Mouse (Mus musculus) erythroblast, embryonic 14.5 days (primary cell): ENCODE measurements around the gene Lgr6. TPM values are rescaled to one million over a fixed set of nuclear protein-coding genes. Genes with fewer than 3 reads are reported as not detected.

Source experiments
- H3K27me3 ChIP-seq: 2 replicates; pipeline ENCODE4 v1.6.1; 2012; ENCODE audit warnings: inconsistent platforms; ENCODE audit not compliant: control insufficient read depth
- H3K36me3 ChIP-seq: 2 replicates; pipeline ENCODE4 v1.6.1; 2012; ENCODE audit warnings: mild to moderate bottlenecking, inconsistent platforms; ENCODE audit not compliant: control insufficient read depth
- H3K4me1 ChIP-seq: 2 replicates; pipeline ENCODE4 v1.6.1; 2012; ENCODE audit warnings: inconsistent platforms; ENCODE audit not compliant: control insufficient read depth
- H3K4me3 ChIP-seq: replicated peaks from 2 replicates; pipeline ENCODE3; 2012; ENCODE audit warnings: moderate library complexity, mild to moderate bottlenecking, inconsistent platforms
- H3K9me3 ChIP-seq: 2 replicates; pipeline ENCODE4 v1.6.1; 2012; ENCODE audit warnings: low read length, inconsistent platforms, mixed read lengths; ENCODE audit not compliant: control insufficient read depth
- GATA1 ChIP-seq: IDR thresholded peaks from 2 replicates; pipeline ENCODE4 v1.6.1; 2012; ENCODE audit warnings: low read length, inconsistent platforms, mixed read lengths
- TAL1 ChIP-seq: IDR thresholded peaks from 3 replicates; pipeline ENCODE4 v1.6.1; 2012; ENCODE audit warnings: low read length, inconsistent platforms, mixed read lengths
- polyA plus RNA-seq: library from polyadenylated mRNA; stranded (reverse); fragments of >175 nt; gene quantifications from 2 replicates; pipeline ENCODE4 v1.2.3, GENCODE M21; 2012

Gene Lgr6
- polyA plus RNA-seq, 1 experiment = not detected

DNA sequence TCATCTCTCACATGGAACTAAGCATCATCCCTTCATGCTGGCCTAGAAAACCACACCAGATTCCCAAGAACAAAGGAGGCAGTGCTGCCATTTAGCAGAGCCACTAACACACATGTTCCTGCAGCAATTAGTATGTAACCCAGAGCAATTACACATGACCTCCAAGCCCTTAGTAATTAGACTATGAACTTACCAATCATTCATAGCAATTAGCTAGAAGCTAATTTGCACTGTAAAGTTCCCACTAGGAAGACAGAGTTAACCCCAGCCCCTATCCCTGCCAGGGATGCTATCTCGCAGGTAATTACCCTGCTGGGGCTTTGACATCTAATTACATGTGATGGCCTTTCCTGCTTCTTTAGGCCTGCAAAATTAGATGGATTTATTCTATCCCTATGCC, 78.8 kb downstream of the Lgr6 start:
- no peaks in the 10 kb centered on the region for H3K27me3 ChIP-seq
- no peaks in the 10 kb centered on the region for H3K4me1 ChIP-seq
- peaks cover 5% of the 10 kb centered on the region for H3K9me3 ChIP-seq
- H3K4me3 ChIP-seq = no peak overlapping the region
- H3K36me3 ChIP-seq = no peaks in the 10 kb centered on the region
- TF ChIP-seq TAL1 = no peak
- TF ChIP-seq GATA1 = no peak

DNA sequence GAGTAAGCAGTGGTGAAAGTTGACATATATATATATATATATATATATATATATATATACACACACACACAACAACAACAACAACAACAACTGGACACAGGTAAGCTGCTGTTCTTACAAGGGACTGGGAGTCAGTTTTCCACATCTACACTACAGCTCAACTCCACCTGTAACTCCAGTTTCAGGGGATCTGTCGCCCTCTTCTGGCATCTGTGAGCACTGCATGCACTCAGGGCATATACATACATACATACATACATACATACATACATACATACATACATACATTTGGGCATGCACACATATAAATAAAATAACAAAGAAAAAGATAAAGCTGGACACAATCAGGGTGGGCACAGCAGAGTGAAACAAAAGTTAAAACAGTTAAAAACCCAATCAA, 81.5 kb downstream of the Lgr6 start:
- Histone ChIP-seq H3K9me3 (peaks cover 5% of the 10 kb centered on the region), H3K36me3 (no peaks in the 10 kb centered on the region), H3K4me3 (no peak overlapping the region), H3K27me3 (peaks cover 4% of the 10 kb centered on the region), H3K4me1 (no peaks in the 10 kb centered on the region)
- TF ChIP-seq TAL1 = no peak
- TF ChIP-seq GATA1 = no peak

GRCm38 (mm10) chr1:135021936-135022335, 83.1 kb downstream of the Lgr6 start:
- no peak overlapping the region for H3K4me3 ChIP-seq
- peaks cover 5% of the 10 kb centered on the region for H3K9me3 ChIP-seq
- peaks cover 4% of the 10 kb centered on the region for H3K27me3 ChIP-seq
- no peaks in the 10 kb centered on the region for H3K36me3 ChIP-seq
- H3K4me1 ChIP-seq = no peaks in the 10 kb centered on the region
- TF ChIP-seq TAL1 (no peak), GATA1 (no peak)

DNA sequence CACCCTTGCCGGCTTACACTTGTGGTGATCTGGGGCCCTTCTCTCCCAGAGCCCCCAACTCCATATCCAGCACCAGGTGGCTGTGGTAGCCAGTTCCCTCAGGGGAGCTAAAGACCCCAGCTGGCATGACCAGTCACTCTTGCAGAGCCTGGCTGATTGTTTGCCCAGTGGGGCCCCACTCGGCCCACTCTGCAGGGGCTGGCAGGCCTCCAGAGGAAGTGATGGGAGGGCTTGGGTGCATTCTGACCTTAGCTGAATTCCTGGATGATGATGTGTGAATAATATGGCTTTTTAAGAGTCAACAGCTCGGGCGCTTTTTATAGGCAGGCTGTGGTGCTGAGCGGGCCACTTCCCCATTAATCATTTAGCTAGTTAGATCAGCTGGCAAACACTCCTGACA, 84.1 kb downstream of the Lgr6 start:
- no peak for TF ChIP-seq TAL1
- TF ChIP-seq GATA1 = no peak
- Histone ChIP-seq H3K36me3 (no peaks in the 10 kb centered on the region), H3K4me1 (no peaks in the 10 kb centered on the region), H3K9me3 (peaks cover 5% of the 10 kb centered on the region), H3K27me3 (peaks cover 4% of the 10 kb centered on the region), H3K4me3 (no peak overlapping the region)

DNA sequence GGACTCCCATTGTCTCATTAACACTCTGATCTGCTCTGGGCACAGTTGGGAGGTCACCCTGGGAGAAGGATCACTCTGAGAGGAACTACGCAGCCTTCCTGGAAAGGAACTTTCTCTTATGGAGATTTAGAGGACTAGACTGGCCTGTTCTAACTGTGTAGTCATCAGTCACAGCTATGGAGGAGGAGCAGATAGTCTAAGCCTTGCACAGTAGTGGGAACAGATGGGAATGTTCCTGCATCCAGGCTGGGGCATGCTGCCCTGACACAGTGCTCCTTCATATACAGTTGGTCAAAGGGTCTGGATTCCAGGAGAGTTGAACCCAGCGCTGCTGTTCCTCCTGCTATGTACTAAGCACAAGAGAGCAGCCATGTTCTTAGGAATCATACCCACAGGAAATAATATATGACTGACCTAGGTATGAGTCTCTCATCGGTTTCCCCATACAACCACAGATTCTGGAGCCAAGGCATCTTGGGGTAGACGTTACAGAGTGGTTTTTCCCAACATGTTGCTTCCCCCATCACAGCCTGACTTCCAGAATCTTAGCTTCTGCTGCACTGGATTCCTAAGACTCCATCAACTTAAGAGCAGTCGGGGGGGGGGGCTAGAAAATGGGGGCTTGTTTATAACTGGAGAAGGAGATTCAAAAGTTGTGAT, 84.7 kb downstream of the Lgr6 start:
- Histone ChIP-seq H3K4me1 (no peaks in the 10 kb centered on the region), H3K9me3 (peaks cover 5% of the 10 kb centered on the region), H3K27me3 (peaks cover 4% of the 10 kb centered on the region), H3K4me3 (no peak overlapping the region), H3K36me3 (no peaks in the 10 kb centered on the region)
- TF ChIP-seq TAL1 (no peak), GATA1 (no peak)

DNA sequence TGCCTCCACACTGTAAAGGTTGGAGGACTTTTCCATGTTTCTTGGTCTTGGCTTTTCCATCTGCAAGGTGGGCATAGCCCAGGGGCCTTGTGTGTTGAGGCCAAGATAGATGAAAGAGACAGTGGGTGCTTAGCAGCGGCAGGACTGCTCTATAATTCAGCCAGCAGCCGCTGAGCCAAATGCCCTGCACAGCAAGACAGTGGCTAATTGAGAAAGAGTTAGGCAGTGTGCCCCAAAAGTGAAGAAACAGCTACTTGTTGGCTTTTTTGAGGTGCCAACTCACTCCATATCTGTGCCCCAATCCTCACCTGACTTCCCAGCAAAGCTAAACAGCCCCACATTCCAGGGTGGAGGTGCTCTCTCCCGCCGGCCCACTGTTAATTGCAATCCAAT, 85.3 kb downstream of the Lgr6 start:
- TF ChIP-seq GATA1 (no peak), TAL1 (no peak)
- Histone ChIP-seq H3K27me3 (peaks cover 4% of the 10 kb centered on the region), H3K9me3 (peaks cover 5% of the 10 kb centered on the region), H3K4me3 (no peak overlapping the region), H3K4me1 (no peaks in the 10 kb centered on the region), H3K36me3 (no peaks in the 10 kb centered on the region)

DNA sequence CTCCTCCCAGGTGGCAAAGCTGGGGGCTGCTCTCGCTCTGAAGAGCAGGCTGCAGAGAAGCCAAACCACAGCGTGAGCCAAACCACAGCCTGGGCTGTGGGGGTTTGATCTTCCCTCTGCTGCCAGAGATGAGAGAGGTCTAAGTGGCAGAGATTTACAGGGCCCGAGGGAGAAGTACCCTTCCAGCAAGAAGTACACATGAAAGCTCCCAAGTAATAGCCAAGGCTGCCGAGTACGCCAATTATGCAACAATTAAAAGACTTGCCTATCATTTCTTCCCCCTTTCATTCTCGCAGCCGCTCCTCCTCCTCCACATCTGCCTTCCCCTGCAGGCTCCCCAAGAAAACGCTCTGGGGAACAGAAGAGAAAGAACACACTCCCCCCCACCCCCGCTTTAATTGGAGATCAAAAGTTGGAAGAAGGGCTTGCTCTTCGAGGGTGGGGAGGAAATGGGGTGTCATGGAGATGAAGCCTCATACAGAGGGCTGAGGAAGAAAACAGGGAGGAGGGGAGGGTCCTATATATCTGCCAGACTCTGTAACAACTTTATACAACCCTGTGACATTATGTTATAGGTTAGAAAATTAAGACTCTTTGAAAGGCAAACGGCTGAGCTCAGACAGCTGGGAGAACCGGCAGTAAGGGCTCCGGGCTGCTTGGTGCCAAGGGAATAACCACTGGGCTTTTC, 85.8 kb downstream of the Lgr6 start:
- Histone ChIP-seq H3K36me3 (no peaks in the 10 kb centered on the region), H3K27me3 (peaks cover 4% of the 10 kb centered on the region), H3K4me1 (no peaks in the 10 kb centered on the region), H3K4me3 (no peak overlapping the region), H3K9me3 (peaks cover 5% of the 10 kb centered on the region)
- no peak for TF ChIP-seq TAL1
- no peak for TF ChIP-seq GATA1

DNA sequence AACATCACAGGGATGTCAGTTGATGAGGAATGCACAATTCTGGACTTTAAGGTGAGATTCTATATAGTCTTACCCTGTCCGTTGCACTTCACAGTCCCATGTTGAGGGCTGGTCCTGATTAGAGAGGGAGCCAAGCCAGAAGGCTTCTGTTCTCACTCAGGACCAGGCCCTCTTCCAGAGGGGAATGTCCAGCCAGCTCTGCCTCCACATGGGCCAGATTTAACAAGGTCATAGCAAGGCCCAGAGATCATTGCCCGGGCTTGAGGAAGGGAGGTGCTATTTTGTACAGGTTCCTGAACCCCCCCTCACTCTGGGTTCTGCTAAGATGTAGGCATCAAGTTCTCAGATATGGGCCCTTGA, 87.4 kb downstream of the Lgr6 start:
- H3K4me1 ChIP-seq = no peaks in the 10 kb centered on the region
- H3K4me3 ChIP-seq = no peak overlapping the region
- no peaks in the 10 kb centered on the region for H3K9me3 ChIP-seq
- TF ChIP-seq GATA1 (no peak), TAL1 (no peak)
- no peaks in the 10 kb centered on the region for H3K36me3 ChIP-seq
- H3K27me3 ChIP-seq = peaks cover 4% of the 10 kb centered on the region

GRCm38 (mm10) chr1:135016907-135017655, 88.0 kb downstream of the Lgr6 start:
- no peaks in the 10 kb centered on the region for H3K36me3 ChIP-seq
- H3K9me3 ChIP-seq = no peaks in the 10 kb centered on the region
- no peaks in the 10 kb centered on the region for H3K4me1 ChIP-seq
- H3K27me3 ChIP-seq = peaks cover 4% of the 10 kb centered on the region
- no peak overlapping the region for H3K4me3 ChIP-seq
- TF ChIP-seq GATA1 = no peak
